10 mouse cellular contexts compared by ENCODE assay signal in genomic region chr4:155560932-155561331, GRCm38 (mm10). TPM values are rescaled to one million over a fixed set of nuclear protein-coding genes. Genes with fewer than 3 reads are reported as not detected.
DNase-seq lines count a peak whose midpoint lies in the region; ATAC-seq lines count a peak whose summit lies in the region.
"Had no signal": no experiment of that assay in that cellular context is flagged by ENCODE, and none has a peak within 500 bp of the region (broad histone marks: within the 10 kb centered on the region; RNA-seq: fewer than 3 reads in every experiment).

No protein-coding gene starts in this region.

- WGBS in kidney, embryonic 16.5 days, result 65% methylated on average over 2 of the region's 2 CpGs
- 34% methylated on average over 2 of the region's 2 CpGs for WGBS in heart, embryonic 15.5 days
- 31% methylated on average over 2 of the region's 2 CpGs for WGBS in lung, embryonic 15.5 days
- WGBS in midbrain, embryonic 10.5 days, result 78% methylated on average over 2 of the region's 2 CpGs

- no peaks in the 10 kb centered on the region for H3K9me3 ChIP-seq in kidney, embryonic 16.5 days (ENCODE audit: low read length)
- no peaks in the 10 kb centered on the region for H3K9me3 ChIP-seq in heart, embryonic 15.5 days (replicated peaks)
- no peaks in the 10 kb centered on the region for H3K9me3 ChIP-seq in lung, embryonic 15.5 days
- H3K9me3 ChIP-seq in midbrain, embryonic 10.5 days (replicated peaks), result no peaks in the 10 kb centered on the region
- H3K9me3 ChIP-seq: neural tube, embryonic 12.5 days had no signal

- peak; percentile 70 for DNase-seq in kidney, adult 11 months
- no peak for DNase-seq in layer of hippocampus, adult 8-10 months (ENCODE audit: low spot score in 2 of 2)
- DNase-seq in right cerebral cortex, adult 2 months (ENCODE audit: low spot score in 2 of 2), result no peak
- no peak for DNase-seq in midbrain, embryonic 10.5 days (ENCODE audit: low spot score)
- DNase-seq: spleen, adult 18-20 months had no signal

- no peak for ATAC-seq in kidney, embryonic 16.5 days (ENCODE audit: low FRiP score, low TSS enrichment)
- ATAC-seq in heart, embryonic 15.5 days (replicated peaks; ENCODE audit: insufficient number of reproducible peaks, insufficient read depth, low FRiP score, low read depth), result no peak
- ATAC-seq in lung, embryonic 15.5 days (ENCODE audit: borderline replicate concordance, extremely low read depth, low FRiP score, low TSS enrichment), result no peak

- H3K4me1 ChIP-seq in kidney, embryonic 16.5 days (ENCODE audit: insufficient read depth, low read length), result peaks cover 29% of the 10 kb centered on the region
- peaks cover 33% of the 10 kb centered on the region for H3K4me1 ChIP-seq in brown adipose tissue, adult 24 weeks (ENCODE audit: control insufficient read depth, insufficient read depth, insufficient read length, low read length)
- peaks cover 50% of the 10 kb centered on the region for H3K4me1 ChIP-seq in heart, embryonic 15.5 days (replicated peaks)
- H3K4me1 ChIP-seq in lung, embryonic 15.5 days, result peaks cover 44% of the 10 kb centered on the region
- H3K4me1 ChIP-seq in midbrain, embryonic 10.5 days, result peaks cover 42% of the 10 kb centered on the region

- no peaks in the 10 kb centered on the region for H3K27me3 ChIP-seq in kidney, embryonic 16.5 days (ENCODE audit: insufficient read depth, low read length)
- H3K27me3 ChIP-seq in heart, embryonic 15.5 days, result no peaks in the 10 kb centered on the region
- no peaks in the 10 kb centered on the region for H3K27me3 ChIP-seq in lung, embryonic 15.5 days
- no peaks in the 10 kb centered on the region for H3K27me3 ChIP-seq in midbrain, embryonic 10.5 days (ENCODE audit: low read depth, poor library complexity, severe bottlenecking)
- H3K27me3 ChIP-seq: neural tube, embryonic 12.5 days had no signal

- no peak overlapping the region for H3K4me3 ChIP-seq in kidney, embryonic 16.5 days (ENCODE audit: low read length)
- no peak overlapping the region for H3K4me3 ChIP-seq in brown adipose tissue, adult 24 weeks (ENCODE audit: insufficient read depth, low read depth, low read length)
- no peak overlapping the region for H3K4me3 ChIP-seq in heart, embryonic 15.5 days
- H3K4me3 ChIP-seq in lung, embryonic 15.5 days, result no peak overlapping the region
- no peak overlapping the region for H3K4me3 ChIP-seq in midbrain, embryonic 10.5 days
- H3K4me3 ChIP-seq: neural tube, embryonic 12.5 days had no signal

- H3K4me2 ChIP-seq in kidney, embryonic 16.5 days (replicated peaks; ENCODE audit: low read depth, low read length), result no peak overlapping the region
- H3K4me2 ChIP-seq in heart, embryonic 15.5 days, result no peak overlapping the region
- H3K4me2 ChIP-seq in lung, embryonic 15.5 days, result no peak overlapping the region
- H3K4me2 ChIP-seq: neural tube, embryonic 12.5 days had no signal

- no peak overlapping the region for H3K9ac ChIP-seq in kidney, embryonic 16.5 days (replicated peaks; ENCODE audit: low read length)
- H3K9ac ChIP-seq in heart, embryonic 15.5 days, result no peak overlapping the region
- H3K9ac ChIP-seq in lung, embryonic 15.5 days, result no peak overlapping the region
- H3K9ac ChIP-seq: neural tube, embryonic 12.5 days had no signal

- peaks cover 41% of the 10 kb centered on the region for H3K36me3 ChIP-seq in kidney, embryonic 16.5 days (ENCODE audit: insufficient read depth, low read length)
- H3K36me3 ChIP-seq in heart, embryonic 15.5 days, result peaks cover 36% of the 10 kb centered on the region
- peaks cover 45% of the 10 kb centered on the region for H3K36me3 ChIP-seq in lung, embryonic 15.5 days
- H3K36me3 ChIP-seq in midbrain, embryonic 10.5 days, result peaks cover 56% of the 10 kb centered on the region

- H3K27ac ChIP-seq in kidney, embryonic 16.5 days (ENCODE audit: low read length), result no peak overlapping the region
- H3K27ac ChIP-seq in brown adipose tissue, adult 24 weeks (replicated peaks; ENCODE audit: low read depth, low read length), result peak overlapping the region; percentile 67
- peak overlapping the region; percentile 98 for H3K27ac ChIP-seq in heart, embryonic 15.5 days
- H3K27ac ChIP-seq in lung, embryonic 15.5 days, result 0 out of 2 replicates have a peak overlapping the region, but pooled peaks have one; percentile 11
- no peak overlapping the region for H3K27ac ChIP-seq in midbrain, embryonic 10.5 days (replicated peaks)
- H3K27ac ChIP-seq: neural tube, embryonic 12.5 days had no signal

RNA-seq across cellular contexts. Expression of gene Nadk, which starts 1.2 kb away (rescaled TPM):
- polyA plus RNA-seq in kidney, embryonic 16.5 days (2015; fragmentation: Nextera tagmentation; extraction: Ambion mirVana), result 107 and 110 TPM in 2 replicates
- polyA plus RNA-seq in brown adipose tissue, adult 24 weeks (2012; ENCODE audit: insufficient read depth, insufficient read length, missing spikeins), result 147 and 155 TPM in 2 replicates
- 40.9 and 55.3 TPM in 2 replicates for polyA plus RNA-seq in heart, embryonic 15.5 days (2015; fragmentation: Nextera tagmentation; extraction: Ambion mirVana)
- 76.3 and 77.6 TPM in 2 replicates for polyA plus RNA-seq in lung, embryonic 15.5 days (2015; fragmentation: Nextera tagmentation; extraction: Ambion mirVana)
- total RNA-seq in layer of hippocampus, adult 8-10 months (2022), result 10 to 100 TPM; 52.2 to 69.2 (median 59.6) TPM
- 105 and 110 TPM in 2 replicates for polyA plus RNA-seq in midbrain, embryonic 10.5 days (2016; fragmentation: Nextera tagmentation; extraction: Ambion mirVana)

RNA-seq across cellular contexts. Expression of gene Slc35e2, which starts 40.3 kb away (rescaled TPM):
- 7.8 and 10.1 TPM in 2 replicates for polyA plus RNA-seq in kidney, embryonic 16.5 days (2015; fragmentation: Nextera tagmentation; extraction: Ambion mirVana)
- polyA plus RNA-seq in brown adipose tissue, adult 24 weeks (2012; ENCODE audit: insufficient read depth, insufficient read length, missing spikeins), result 7.0 and 9.4 TPM in 2 replicates
- polyA plus RNA-seq in heart, embryonic 15.5 days (2015; fragmentation: Nextera tagmentation; extraction: Ambion mirVana), result 5.8 and 6.7 TPM in 2 replicates
- 6.4 and 6.5 TPM in 2 replicates for polyA plus RNA-seq in lung, embryonic 15.5 days (2015; fragmentation: Nextera tagmentation; extraction: Ambion mirVana)
- total RNA-seq in layer of hippocampus, adult 8-10 months (2022), result 10 to 100 TPM; 36.1 to 48.6 (median 42.5) TPM
- polyA plus RNA-seq in midbrain, embryonic 10.5 days (2016; fragmentation: Nextera tagmentation; extraction: Ambion mirVana), result 11.9 and 13.4 TPM in 2 replicates

Comparison
In these comparisons a context has a peak if more than half of its experiments do, and no peak if none do; other contexts are left out.
1. H3K27ac ChIP-seq: peak in brown adipose tissue, adult 24 weeks (single experiment), heart, embryonic 15.5 days (single experiment) and lung, embryonic 15.5 days (single experiment); none in kidney, embryonic 16.5 days (single experiment) and midbrain, embryonic 10.5 days (single experiment).